Mouse (Mus musculus) midbrain, embryonic 15.5 days (tissue): ENCODE measurements around the gene Pik3c2a. TPM values are rescaled to one million over a fixed set of nuclear protein-coding genes. Genes with fewer than 3 reads are reported as not detected.

Experiments
- polyA plus RNA-seq: library from polyadenylated mRNA; unstranded; fragments of >200 nt; fragmentation: Nextera tagmentation; extraction: Ambion mirVana; gene quantifications from 2 replicates; pipeline ENCODE4 v1.2.1, GENCODE M21; 2015

Pik3c2a gene
- polyA plus RNA-seq, 1 experiment from 2014 or later = 17.9 TPM

Other genes starting within 250 kb of the Pik3c2a start
- 11.1 and 12.2 TPM in 2 replicates for gene Plekha7, start 135.1 kb downstream of the Pik3c2a start, polyA plus RNA-seq
- gene Rps13, start 109.3 kb downstream of the Pik3c2a start, polyA plus RNA-seq = 472 and 477 TPM in 2 replicates
- gene Nucb2, start 60.9 kb upstream of the Pik3c2a start, polyA plus RNA-seq = 28.0 and 32.0 TPM in 2 replicates